Mouse (Mus musculus): Measurements from ENCODE around the gene Olfr1204.

DNA sequence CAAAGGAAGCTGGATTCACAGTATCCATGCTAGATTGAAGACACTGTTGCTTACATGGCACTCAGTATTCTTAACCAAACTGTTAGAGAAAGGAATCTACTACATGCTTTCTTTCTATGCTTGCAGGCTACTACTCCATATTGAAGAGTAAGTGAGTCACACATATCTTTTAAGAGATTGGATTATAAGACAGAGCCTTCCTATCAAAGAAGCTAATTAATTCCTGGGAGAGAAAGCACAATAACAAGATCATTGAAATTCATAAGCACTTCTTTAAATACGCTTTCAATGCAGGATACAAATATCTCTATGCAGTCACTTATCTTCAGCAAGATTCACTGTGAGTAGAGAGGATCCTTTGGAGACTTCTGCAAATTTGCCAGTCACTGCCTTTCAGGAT lies 34.9 kb upstream of the Olfr1204 start, which contains the start of gene Olfr1202:
- TF ChIP-seq POLR2A (IDR thresholded peaks at IDR 0.05; ENCODE audit: extremely low read depth, insufficient read depth, low read length) (no peak), CTCF (IDR thresholded peaks at IDR 0.05; ENCODE audit: low read depth, low read length) (no peak)
